Mouse (Mus musculus) midbrain, embryonic 10.5 days (tissue): ENCODE data around the gene Gadd45b. TPM values are rescaled to one million over a fixed set of nuclear protein-coding genes. Genes with fewer than 3 reads are reported as not detected.

ENCODE experiments used
- DNase-seq: peaks from one replicate; pipeline ENCODE4 v3.0.0-alpha.2; 2017; ENCODE audit warnings: low spot score
- H3K27ac ChIP-seq: fragments of 300-500 bp; sonication (generic); replicated peaks from 2 replicates; pipeline ENCODE4 v1.5.1; 2016; ENCODE audit warnings: mild to moderate bottlenecking
- H3K27me3 ChIP-seq: fragments of 300-500 bp; sonication (generic); 2 replicates; pipeline ENCODE4 v1.6.1; 2016; ENCODE audit warnings: low read depth, mild to moderate bottlenecking; ENCODE audit not compliant: poor library complexity, severe bottlenecking
- H3K36me3 ChIP-seq: fragments of 300-500 bp; sonication (generic); 2 replicates; pipeline ENCODE4 v1.6.1; 2016; ENCODE audit warnings: mild to moderate bottlenecking, moderate library complexity
- H3K4me1 ChIP-seq: fragments of 300-500 bp; sonication (generic); 2 replicates; pipeline ENCODE4 v1.6.1; 2016
- H3K4me3 ChIP-seq: fragments of 300-500 bp; sonication (generic); 2 replicates; pipeline ENCODE4 v1.5.1; 2016; ENCODE audit warnings: mild to moderate bottlenecking, moderate library complexity
- H3K9me3 ChIP-seq: fragments of 300-500 bp; sonication (generic); replicated peaks from 2 replicates; pipeline ENCODE4 v1.6.1; 2016; ENCODE audit warnings: mild to moderate bottlenecking
- WGBS: fragments of 180-500 bp; shearing (Covaris S2); methylation state at CpG from one replicate; pipeline ENCODE4 v1.1.7; 2016; 5-methylcytosine and 5-hydroxymethylcytosine counted together
- polyA plus RNA-seq: library from polyadenylated mRNA; unstranded; fragments of >200 nt; fragmentation: Nextera tagmentation; extraction: Ambion mirVana; gene quantifications from 2 replicates; pipeline ENCODE4 v1.2.1, GENCODE M21; 2016

The Gadd45b gene
- polyA plus RNA-seq, 1 experiment from 2014 or later: 6.1 TPM

DNA sequence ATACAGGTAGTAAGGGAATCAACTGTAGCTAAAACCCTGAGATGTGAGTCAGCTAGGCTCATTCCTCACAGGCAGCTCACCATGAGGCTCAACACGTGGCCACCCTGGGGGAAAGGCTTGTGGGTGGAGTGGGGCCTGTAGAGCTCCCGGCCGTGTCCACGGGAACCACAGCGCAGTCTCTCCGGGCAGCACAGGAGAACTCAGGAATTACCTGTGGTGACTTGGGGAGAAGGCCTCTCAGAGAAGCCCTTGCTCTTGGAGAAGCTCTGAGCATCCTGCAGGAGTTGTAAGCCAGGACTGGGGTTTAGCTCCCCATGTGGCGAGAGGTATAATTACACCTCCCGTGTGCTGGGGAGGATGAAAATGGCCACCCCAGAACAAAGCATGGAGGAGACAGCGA is 25.7 kb downstream of the Gadd45b start:
- H3K36me3 ChIP-seq: no peaks in the 10 kb centered on the region
- WGBS: 23% methylated on average over 9 of the region's 9 CpGs
- H3K27me3 ChIP-seq: peaks cover 12% of the 10 kb centered on the region; the same call in 1 of the 2 replicates
- H3K27ac ChIP-seq: 0 out of 2 replicates have a peak overlapping the region, but pooled peaks have one; percentile 63
- DNase-seq: peak; percentile 70
- peaks cover 8% of the 10 kb centered on the region for H3K4me1 ChIP-seq
- no peaks in the 10 kb centered on the region for H3K9me3 ChIP-seq
- no peak overlapping the region for H3K4me3 ChIP-seq

DNA sequence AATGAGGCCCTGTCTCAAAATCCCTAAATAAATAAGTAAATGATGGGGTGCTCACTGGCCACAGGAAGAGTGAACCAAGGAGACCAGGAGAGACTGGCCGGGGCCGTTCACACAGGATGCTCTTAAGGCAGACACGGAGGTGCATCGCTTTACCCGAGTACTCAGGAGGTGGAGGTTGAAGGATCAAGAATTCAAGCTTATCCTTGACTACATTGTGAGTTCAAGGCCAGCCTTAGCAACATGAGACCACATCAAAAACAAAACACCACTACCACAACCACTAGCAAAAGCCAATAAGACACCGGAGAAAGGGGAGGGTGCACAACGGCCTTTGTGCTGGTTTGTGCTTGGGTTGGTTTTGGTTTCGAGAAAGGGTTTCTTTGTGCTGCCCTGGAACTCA is 26.5 kb downstream of the Gadd45b start:
- 92% methylated on average over 8 of the region's 8 CpGs for WGBS
- Histone ChIP-seq H3K4me1 (peaks cover 17% of the 10 kb centered on the region), H3K27me3 (peaks cover 12% of the 10 kb centered on the region; the same call in 1 of the 2 replicates), H3K36me3 (no peaks in the 10 kb centered on the region), H3K9me3 (no peaks in the 10 kb centered on the region), H3K27ac (peak overlapping the region; percentile 63; the same call in 1 of the 2 replicates), H3K4me3 (no peak overlapping the region)
- no peak for DNase-seq

DNA sequence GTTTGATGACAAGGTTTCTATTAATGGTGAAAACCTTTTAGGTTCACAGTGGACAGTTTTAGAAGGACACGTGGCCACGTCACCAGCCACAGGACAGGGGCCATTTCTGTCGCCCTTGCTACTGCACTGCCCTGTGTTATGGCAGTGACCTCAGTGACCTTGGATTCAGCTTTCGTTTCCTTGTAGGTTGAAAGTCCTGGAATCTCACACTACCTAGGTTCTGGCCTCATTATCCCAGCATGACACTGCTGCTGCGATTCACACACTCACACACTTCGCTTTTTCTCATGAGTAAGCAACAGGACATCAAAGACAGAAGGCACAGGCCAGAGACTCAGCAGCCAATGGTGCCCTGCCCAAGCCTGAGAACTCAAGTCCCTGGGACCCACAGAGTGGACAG is 27.0 kb downstream of the Gadd45b start:
- no peaks in the 10 kb centered on the region for H3K36me3 ChIP-seq
- H3K9me3 ChIP-seq: no peaks in the 10 kb centered on the region
- peaks cover 12% of the 10 kb centered on the region; the same call in 1 of the 2 replicates for H3K27me3 ChIP-seq
- H3K4me1 ChIP-seq: peaks cover 22% of the 10 kb centered on the region
- H3K27ac ChIP-seq: no peak overlapping the region
- WGBS: 83% methylated on average over 6 of the region's 6 CpGs
- no peak overlapping the region for H3K4me3 ChIP-seq
- DNase-seq: no peak

DNA sequence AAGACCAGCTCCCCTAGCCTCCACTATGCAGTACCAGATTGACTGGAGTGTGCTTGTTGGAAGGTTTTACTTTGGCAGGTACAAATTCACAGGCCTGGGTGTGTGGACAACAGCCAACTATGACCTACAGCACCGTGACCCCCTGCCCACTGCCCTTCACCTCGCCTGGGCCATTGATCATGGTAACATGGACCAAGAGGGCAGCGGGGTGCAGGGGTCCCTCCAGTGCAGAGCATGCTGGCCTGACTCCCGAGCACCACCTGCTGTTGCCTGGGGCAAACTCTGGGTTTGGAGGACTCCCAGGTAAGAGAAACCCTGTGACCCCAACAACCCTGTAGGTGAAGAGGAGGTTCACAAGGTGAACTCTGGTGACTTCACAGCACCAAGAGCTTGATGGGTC is 27.9 kb downstream of the Gadd45b start:
- WGBS: 72% methylated on average over 4 of the region's 4 CpGs
- no peaks in the 10 kb centered on the region for H3K9me3 ChIP-seq
- H3K27ac ChIP-seq: no peak overlapping the region
- no peak for DNase-seq
- no peak overlapping the region for H3K4me3 ChIP-seq
- no peaks in the 10 kb centered on the region for H3K36me3 ChIP-seq
- H3K27me3 ChIP-seq: peaks cover 8% of the 10 kb centered on the region; the same call in 1 of the 2 replicates
- H3K4me1 ChIP-seq: peaks cover 30% of the 10 kb centered on the region

DNA sequence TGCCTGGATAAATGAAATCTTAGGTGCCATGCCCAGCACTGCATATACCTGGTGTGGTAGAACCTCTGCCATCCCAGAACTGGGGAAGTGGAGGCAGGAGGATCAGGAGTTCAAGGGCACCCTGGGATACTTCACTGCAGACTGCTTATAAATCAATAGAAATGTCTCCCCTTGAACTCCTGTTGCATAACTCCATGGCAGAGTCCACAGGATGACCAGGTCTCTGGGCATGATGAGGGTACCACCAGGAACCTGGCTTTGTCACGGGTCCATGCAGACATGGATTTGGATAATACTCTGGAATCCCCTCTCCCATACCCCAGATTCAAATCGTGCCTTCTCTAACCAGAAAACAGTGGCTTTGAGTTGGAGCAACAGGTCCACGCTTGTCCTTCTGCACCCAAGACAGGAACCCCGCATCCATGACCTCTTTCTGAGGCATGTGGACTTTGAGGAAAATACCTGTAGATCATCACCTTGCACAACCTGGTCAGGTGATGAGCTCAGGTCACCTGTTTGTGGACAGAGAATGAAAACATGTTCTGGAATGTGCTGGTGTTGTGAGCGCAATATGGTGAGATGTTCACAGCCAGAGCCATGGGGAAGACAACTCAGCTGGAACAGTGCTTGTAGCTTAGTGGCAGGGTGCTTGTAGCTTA is 29.2 kb downstream of the Gadd45b start:
- H3K4me1 ChIP-seq: peaks cover 43% of the 10 kb centered on the region
- DNase-seq: no peak

DNA sequence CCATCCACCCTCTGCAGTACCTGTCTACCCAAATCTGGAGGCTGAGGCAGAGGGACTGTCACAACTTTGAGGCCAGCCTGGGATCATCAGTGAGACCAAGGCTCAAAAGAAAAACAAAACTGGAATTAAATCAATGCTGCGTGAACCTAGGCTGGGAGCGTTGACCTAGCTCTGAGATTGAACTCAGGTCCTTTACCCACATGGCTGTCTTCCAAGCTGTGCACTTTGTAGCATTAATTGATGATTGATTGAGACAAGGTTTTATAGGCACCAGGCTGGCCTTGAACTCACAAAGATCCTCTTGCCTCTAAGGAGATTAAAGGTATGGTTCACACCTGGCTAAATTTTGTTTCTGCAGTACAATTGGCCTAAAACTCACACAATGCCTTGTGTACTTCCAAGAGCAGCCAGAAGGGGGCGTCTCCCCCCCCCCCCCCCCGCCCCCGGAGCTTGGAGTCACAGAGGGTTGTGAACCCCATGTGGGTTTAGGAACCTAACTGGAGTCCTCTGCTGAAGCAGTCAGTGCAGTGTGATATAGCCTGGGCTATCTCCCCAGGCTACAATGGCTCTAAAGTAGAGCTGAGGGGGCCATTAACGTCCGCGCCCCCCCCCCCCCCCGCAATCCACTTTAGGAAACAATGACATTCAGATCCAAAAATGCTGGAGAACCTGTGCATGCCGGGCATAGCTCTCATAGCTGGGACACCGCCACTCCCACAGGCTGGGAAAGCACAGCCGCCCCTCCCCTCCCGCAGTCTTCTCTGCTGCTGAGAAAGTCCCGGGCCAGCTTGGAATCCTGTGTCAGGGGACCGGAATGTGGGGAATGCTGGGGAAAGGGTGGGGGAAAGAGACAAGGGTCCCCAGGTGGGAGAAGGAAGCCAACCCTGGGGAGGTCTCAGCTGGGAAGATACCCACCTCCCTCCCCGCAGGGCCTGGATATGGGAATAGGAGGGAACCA is 31.0 kb downstream of the Gadd45b start:
- peaks cover 46% of the 10 kb centered on the region for H3K4me1 ChIP-seq
- H3K27me3 ChIP-seq: no peaks in the 10 kb centered on the region
- peak overlapping the region; percentile 18 for H3K4me3 ChIP-seq
- no peaks in the 10 kb centered on the region for H3K9me3 ChIP-seq
- DNase-seq: peak; percentile 58
- no peaks in the 10 kb centered on the region for H3K36me3 ChIP-seq
- WGBS: 12% methylated on average over 16 of the region's 16 CpGs
- H3K27ac ChIP-seq: peak overlapping the region; percentile 72

More for the DNA sequence above, 29.2 kb downstream of the Gadd45b start:
- Histone ChIP-seq H3K27ac (no peak overlapping the region), H3K27me3 (no peaks in the 10 kb centered on the region), H3K9me3 (no peaks in the 10 kb centered on the region), H3K36me3 (no peaks in the 10 kb centered on the region), H3K4me3 (no peak overlapping the region)
- 91% methylated on average over 5 of the region's 5 CpGs for WGBS

DNA sequence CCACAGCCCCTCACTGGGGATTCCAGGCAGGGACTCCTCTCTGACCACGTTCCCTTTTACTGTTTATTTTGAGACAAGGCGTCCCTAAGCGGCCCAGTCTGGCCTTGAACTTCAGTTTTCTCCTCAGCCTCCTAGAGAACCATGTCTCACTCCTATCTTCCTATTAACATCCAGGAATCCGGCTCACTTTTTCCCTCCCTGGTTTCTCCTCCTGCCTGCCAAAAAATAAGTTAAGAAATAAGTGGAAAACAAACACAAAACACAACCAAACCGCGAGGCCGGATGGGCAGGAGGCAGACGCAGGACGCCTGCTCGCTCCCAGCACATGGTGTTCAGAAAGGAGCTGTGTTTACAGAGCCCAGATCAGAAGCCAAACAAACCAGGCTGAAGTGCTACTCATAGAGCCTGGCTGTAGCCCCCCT is 32.2 kb downstream of the Gadd45b start:
- DNase-seq: no peak
- no peaks in the 10 kb centered on the region for H3K27me3 ChIP-seq
- peaks cover 46% of the 10 kb centered on the region for H3K4me1 ChIP-seq
- peak overlapping the region; percentile 72 for H3K27ac ChIP-seq
- no peaks in the 10 kb centered on the region for H3K36me3 ChIP-seq
- no peak overlapping the region for H3K4me3 ChIP-seq
- no peaks in the 10 kb centered on the region for H3K9me3 ChIP-seq
- WGBS: 59% methylated on average over 10 of the region's 10 CpGs

DNA sequence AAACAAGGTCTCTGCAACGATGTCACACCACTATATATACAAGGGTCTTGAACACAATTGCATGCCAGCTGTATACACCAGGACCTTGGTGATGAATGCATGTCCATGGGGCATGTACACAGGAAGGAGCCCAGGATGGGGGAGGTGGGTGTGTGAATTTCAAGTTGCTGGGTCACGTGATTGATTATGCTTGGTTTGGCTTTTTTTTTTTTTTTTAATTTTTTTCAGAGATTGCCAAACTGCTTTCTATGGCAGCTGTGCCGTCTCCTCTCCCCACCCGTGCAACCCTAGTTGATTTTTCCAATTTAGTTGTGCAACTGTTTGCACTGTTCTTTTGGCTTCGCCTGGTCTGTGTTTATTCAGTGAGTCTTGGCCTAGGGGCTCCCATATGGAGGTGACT is 32.7 kb downstream of the Gadd45b start:
- no peaks in the 10 kb centered on the region for H3K9me3 ChIP-seq
- no peaks in the 10 kb centered on the region for H3K27me3 ChIP-seq
- H3K36me3 ChIP-seq: no peaks in the 10 kb centered on the region
- H3K27ac ChIP-seq: no peak overlapping the region
- WGBS: 80% methylated on average over 5 of the region's 5 CpGs
- no peak for DNase-seq
- peaks cover 46% of the 10 kb centered on the region for H3K4me1 ChIP-seq
- H3K4me3 ChIP-seq: no peak overlapping the region

DNA sequence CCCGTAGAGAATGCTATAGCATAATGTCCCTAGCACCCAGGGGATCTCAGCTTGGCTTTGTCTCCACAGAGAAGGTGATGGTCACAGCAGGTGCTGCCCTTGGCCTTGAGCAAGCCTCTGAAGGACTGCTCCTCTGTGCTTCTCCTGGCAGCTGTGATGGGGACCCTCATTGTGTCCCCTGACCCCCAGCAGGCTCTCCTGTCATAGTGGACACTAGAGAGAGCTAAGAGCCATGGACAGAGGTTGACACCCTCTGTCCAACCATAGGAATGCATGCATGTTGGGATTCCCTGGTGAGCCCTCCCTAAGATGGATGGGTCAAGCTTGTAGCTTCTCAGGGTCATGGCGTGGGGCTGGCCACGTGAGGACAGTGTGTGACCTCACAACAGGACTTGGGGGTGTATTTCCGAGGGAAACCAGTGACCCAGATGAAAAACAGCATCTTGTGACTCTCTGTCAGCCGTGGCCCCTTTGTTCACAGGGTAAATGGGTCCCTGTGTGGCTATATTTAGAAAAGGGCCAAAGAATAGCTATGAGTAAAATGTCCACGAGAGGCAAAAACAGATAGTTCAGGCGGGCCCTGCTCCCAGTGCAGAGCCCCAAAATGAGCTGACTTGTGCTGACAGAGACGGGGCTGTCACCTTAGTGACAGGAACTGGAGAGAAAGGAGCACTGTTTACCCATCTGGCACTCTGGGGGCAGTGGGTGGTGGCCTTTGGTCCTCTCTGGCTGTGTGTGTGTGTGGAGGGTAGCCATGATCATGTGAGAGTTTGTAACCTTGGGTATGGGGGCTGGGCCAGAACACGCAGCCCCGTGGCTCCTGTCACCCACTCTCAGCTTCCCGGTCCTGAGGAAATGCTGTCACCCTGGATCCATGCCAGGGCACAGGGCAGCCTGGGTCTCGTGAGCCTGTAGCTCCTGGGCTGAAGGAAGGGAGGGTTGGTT is 33.4 kb downstream of the Gadd45b start:
- Histone ChIP-seq H3K36me3 (no peaks in the 10 kb centered on the region), H3K27me3 (no peaks in the 10 kb centered on the region), H3K4me3 (no peak overlapping the region), H3K4me1 (peaks cover 46% of the 10 kb centered on the region), H3K9me3 (no peaks in the 10 kb centered on the region), H3K27ac (peak overlapping the region; percentile 43; the same call in 1 of the 2 replicates)
- no peak for DNase-seq
- WGBS: 72% methylated on average over 12 of the region's 12 CpGs

DNA sequence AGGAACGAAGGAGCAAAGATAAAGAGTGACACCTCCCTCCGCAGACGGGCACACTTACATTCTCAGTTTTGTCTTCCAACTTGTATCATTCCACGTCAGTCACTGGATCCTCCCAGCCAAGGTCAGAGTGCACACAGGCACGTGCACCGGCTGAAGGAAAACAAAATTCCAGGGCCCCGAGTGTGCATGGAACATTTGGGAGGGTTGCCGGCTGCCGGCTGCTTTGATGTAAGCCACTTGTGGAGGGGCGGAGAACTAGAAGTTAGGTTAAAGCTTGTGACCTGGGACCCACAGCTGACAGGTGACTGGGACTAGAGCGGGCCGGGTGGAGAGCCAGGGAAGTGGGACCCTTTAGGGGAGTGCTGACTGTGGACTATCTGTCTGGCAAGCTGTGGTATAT is 36.4 kb downstream of the Gadd45b start:
- no peak for DNase-seq
- Histone ChIP-seq H3K4me1 (peaks cover 33% of the 10 kb centered on the region), H3K9me3 (peaks cover 4% of the 10 kb centered on the region; the same call in 1 of the 2 replicates), H3K4me3 (no peak overlapping the region), H3K27ac (no peak overlapping the region), H3K27me3 (no peaks in the 10 kb centered on the region), H3K36me3 (no peaks in the 10 kb centered on the region)
- WGBS: 65% methylated on average over 12 of the region's 12 CpGs

DNA sequence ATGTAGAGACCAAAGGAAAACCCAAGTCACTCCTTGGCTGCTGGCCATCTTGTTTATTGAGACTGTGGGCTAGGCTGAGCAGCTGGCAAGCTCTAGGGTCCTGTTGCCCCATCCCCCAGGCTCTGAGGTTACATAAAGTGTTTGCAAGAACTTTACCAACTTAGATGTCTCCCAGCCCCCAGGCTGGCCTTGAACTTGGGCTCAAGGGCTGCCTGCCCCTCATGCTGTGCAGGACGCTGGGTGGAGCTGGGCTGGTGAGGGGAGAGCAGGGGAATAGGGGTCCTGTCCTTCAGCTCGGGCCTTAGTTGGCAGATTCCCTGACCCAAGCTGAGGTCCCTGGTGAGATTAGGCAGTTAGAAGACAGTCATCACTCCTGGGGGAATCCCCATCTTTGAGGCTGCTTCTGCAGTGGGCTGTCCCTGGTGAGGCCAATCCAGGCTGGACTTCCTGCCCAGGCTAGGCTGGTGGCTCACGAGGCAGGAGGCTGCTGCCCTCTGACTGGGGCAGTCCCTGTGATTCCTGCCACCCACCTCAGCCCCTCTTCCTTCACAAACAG is 37.3 kb downstream of the Gadd45b start:
- Histone ChIP-seq H3K27me3 (no peaks in the 10 kb centered on the region), H3K4me1 (peaks cover 24% of the 10 kb centered on the region), H3K4me3 (no peak overlapping the region), H3K9me3 (peaks cover 5% of the 10 kb centered on the region; the same call in 1 of the 2 replicates), H3K36me3 (no peaks in the 10 kb centered on the region), H3K27ac (no peak overlapping the region)
- no peak for DNase-seq
- 64% methylated on average over 3 of the region's 3 CpGs for WGBS

DNA sequence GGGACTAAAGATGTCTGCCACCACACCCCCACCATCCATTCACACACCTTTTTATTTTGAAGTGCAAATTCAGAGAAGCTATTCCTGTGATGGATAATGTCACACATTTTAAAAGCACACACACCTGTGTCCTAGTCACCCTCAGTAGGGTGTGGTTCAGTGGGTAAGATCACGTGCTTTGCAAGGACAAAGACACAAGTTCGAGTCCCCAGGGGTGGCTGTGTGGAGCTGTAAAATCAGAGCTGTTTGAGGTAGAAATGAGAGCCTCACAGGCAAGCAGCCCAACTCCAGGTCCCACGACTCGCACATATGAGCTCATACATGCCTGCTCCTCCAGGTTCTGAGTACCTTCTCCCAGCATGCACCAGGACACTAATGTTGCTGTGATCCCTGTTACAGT is 38.2 kb downstream of the Gadd45b start:
- H3K27me3 ChIP-seq: no peaks in the 10 kb centered on the region
- H3K4me1 ChIP-seq: peaks cover 16% of the 10 kb centered on the region
- H3K27ac ChIP-seq: no peak overlapping the region
- no peak for DNase-seq
- H3K9me3 ChIP-seq: peaks cover 5% of the 10 kb centered on the region; the same call in 1 of the 2 replicates
- H3K36me3 ChIP-seq: no peaks in the 10 kb centered on the region
- 86% methylated on average over 4 of the region's 4 CpGs for WGBS
- no peak overlapping the region for H3K4me3 ChIP-seq
